Mouse (Mus musculus): ENCODE results near the gene Pde4c. TPM values are rescaled to one million over a fixed set of nuclear protein-coding genes. Genes with fewer than 3 reads are reported as not detected.

Gene Pde4c
- polyA plus RNA-seq, 1 experiment: 1.9 TPM

- no peak overlapping the region for H3K27ac ChIP-seq (ENCODE audit: insufficient read depth, low read length)
Observed at GRCm38 (mm10) chr8:70748246-70749096, 25.0 kb downstream of the Pde4c start.

DNA sequence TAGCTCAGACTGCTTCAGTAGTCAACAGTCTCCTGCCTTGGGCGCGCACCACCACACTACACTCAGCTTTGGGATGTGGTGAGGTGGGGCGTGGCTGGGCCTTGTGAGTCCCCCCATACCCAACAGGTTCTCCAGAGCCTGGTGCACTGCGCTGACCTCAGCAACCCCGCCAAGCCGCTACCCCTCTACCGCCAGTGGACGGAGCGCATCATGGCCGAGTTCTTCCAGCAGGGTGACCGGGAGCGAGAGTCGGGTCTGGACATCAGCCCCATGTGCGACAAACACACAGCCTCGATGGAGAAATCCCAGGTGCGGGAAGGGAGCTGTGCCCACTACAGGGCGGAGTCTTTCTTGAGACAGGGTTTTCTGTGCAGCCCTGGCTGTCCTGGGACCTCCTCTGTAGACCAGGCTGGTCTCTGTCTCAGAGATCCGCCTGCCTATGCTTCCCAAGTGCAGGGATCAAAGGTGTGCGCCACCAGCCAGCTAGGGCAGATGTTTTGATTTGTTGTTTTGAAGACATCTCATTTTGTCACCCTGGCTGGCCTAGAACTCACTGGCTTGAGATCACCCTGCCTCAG, 25.7 kb downstream of the Pde4c start:
- TF ChIP-seq EP300 (IDR thresholded peaks at IDR 0.05; ENCODE audit: insufficient read depth, low read depth, low read length): no peak
- no peak for TF ChIP-seq POLR2A (IDR thresholded peaks at IDR 0.05; ENCODE audit: insufficient read depth, low read length)
- TF ChIP-seq CTCF (IDR thresholded peaks at IDR 0.05; ENCODE audit: low read depth, low read length): no peak
- no peaks in the 10 kb centered on the region for H3K36me3 ChIP-seq (ENCODE audit: control insufficient read depth, insufficient read depth, low read length, poor library complexity, severe bottlenecking)
- H3K4me1 ChIP-seq (ENCODE audit: control insufficient read depth, insufficient read depth, low read length): no peaks in the 10 kb centered on the region
- no peaks in the 10 kb centered on the region for H3K27me3 ChIP-seq (ENCODE audit: control insufficient read depth, insufficient read depth, low read length, poor library complexity, severe bottlenecking)
- H3K27ac ChIP-seq (ENCODE audit: insufficient read depth, low read length): no peak overlapping the region
- H3K4me3 ChIP-seq (ENCODE audit: low read depth, low read length): peak overlapping the region; percentile 1
- H3K9ac ChIP-seq (ENCODE audit: low read depth, poor library complexity, severe bottlenecking): no peak overlapping the region
- H3K9me3 ChIP-seq (replicated peaks; ENCODE audit: control insufficient read depth, insufficient read depth, low read length, poor library complexity, severe bottlenecking): no peaks in the 10 kb centered on the region

More at GRCm38 (mm10) chr8:70748246-70749096, 25.0 kb downstream of the Pde4c start:
- Histone ChIP-seq H3K36me3 (ENCODE audit: control insufficient read depth, insufficient read depth, low read length, poor library complexity, severe bottlenecking) (no peaks in the 10 kb centered on the region), H3K4me3 (ENCODE audit: low read depth, low read length) (peak overlapping the region; percentile 1; the same call in 1 of the 2 replicates), H3K27me3 (ENCODE audit: control insufficient read depth, insufficient read depth, low read length, poor library complexity, severe bottlenecking) (no peaks in the 10 kb centered on the region), H3K9me3 (replicated peaks; ENCODE audit: control insufficient read depth, insufficient read depth, low read length, poor library complexity, severe bottlenecking) (no peaks in the 10 kb centered on the region), H3K9ac (ENCODE audit: low read depth, poor library complexity, severe bottlenecking) (no peak overlapping the region), H3K4me1 (ENCODE audit: control insufficient read depth, insufficient read depth, low read length) (no peaks in the 10 kb centered on the region)
- no peak for TF ChIP-seq EP300 (IDR thresholded peaks at IDR 0.05; ENCODE audit: insufficient read depth, low read depth, low read length)
- TF ChIP-seq POLR2A (IDR thresholded peaks at IDR 0.05; ENCODE audit: insufficient read depth, low read length): no peak
- no peak for TF ChIP-seq CTCF (IDR thresholded peaks at IDR 0.05; ENCODE audit: low read depth, low read length)

DNA sequence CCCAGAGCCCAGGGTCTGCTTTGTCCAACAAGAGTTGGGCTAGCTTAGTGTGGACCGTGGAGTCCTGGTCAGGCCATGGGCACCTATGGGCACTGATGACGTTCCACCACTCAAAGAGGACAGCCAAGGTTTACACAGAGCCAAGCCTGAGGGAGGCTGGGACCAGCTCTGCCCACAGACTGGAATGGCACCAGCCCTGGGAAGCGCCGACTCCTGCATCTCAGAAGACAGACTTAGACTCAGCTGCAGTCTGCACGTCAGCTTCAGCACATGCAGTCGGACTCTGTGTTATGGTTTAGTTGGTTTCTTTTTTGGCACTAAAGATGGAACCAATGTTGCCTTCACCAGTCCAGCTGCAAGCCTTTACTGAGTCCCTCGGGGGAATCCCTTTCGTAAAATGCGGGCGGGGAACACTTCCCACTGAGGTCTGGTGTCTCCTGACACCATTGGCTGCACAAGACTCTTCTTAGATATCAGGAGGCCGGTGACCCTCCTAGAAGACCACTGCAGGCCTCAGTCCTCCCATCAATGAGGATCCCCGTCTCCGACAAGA, 26.7 kb downstream of the Pde4c start:
- H3K27me3 ChIP-seq (ENCODE audit: control insufficient read depth, insufficient read depth, low read length, poor library complexity, severe bottlenecking): no peaks in the 10 kb centered on the region
- H3K4me3 ChIP-seq (ENCODE audit: low read depth, low read length): no peak overlapping the region

GRCm38 (mm10) chr8:70752000-70752764, 28.7 kb downstream of the Pde4c start:
- Histone ChIP-seq H3K4me1 (ENCODE audit: control insufficient read depth, insufficient read depth, low read length) (peaks cover 3% of the 10 kb centered on the region), H3K27me3 (ENCODE audit: control insufficient read depth, insufficient read depth, low read length, poor library complexity, severe bottlenecking) (no peaks in the 10 kb centered on the region), H3K36me3 (ENCODE audit: control insufficient read depth, insufficient read depth, low read length, poor library complexity, severe bottlenecking) (peaks cover 4% of the 10 kb centered on the region; the same call in 1 of the 2 replicates), H3K9me3 (replicated peaks; ENCODE audit: control insufficient read depth, insufficient read depth, low read length, poor library complexity, severe bottlenecking) (no peaks in the 10 kb centered on the region), H3K4me3 (ENCODE audit: low read depth, low read length) (no peak overlapping the region), H3K9ac (ENCODE audit: low read depth, poor library complexity, severe bottlenecking) (no peak overlapping the region), H3K27ac (ENCODE audit: insufficient read depth, low read length) (no peak overlapping the region)
- peak; percentile 9 for TF ChIP-seq CTCF (IDR thresholded peaks at IDR 0.05; ENCODE audit: low read depth, low read length)
- no peak for TF ChIP-seq EP300 (IDR thresholded peaks at IDR 0.05; ENCODE audit: insufficient read depth, low read depth, low read length)
- TF ChIP-seq POLR2A (IDR thresholded peaks at IDR 0.05; ENCODE audit: insufficient read depth, low read length): no peak

More for the DNA sequence above, 26.7 kb downstream of the Pde4c start:
- no peak for TF ChIP-seq POLR2A (IDR thresholded peaks at IDR 0.05; ENCODE audit: insufficient read depth, low read length)
- TF ChIP-seq CTCF (IDR thresholded peaks at IDR 0.05; ENCODE audit: low read depth, low read length): no peak
- TF ChIP-seq EP300 (IDR thresholded peaks at IDR 0.05; ENCODE audit: insufficient read depth, low read depth, low read length): no peak
- no peaks in the 10 kb centered on the region for H3K36me3 ChIP-seq (ENCODE audit: control insufficient read depth, insufficient read depth, low read length, poor library complexity, severe bottlenecking)
- no peak overlapping the region for H3K9ac ChIP-seq (ENCODE audit: low read depth, poor library complexity, severe bottlenecking)
- no peaks in the 10 kb centered on the region for H3K9me3 ChIP-seq (replicated peaks; ENCODE audit: control insufficient read depth, insufficient read depth, low read length, poor library complexity, severe bottlenecking)
- H3K27ac ChIP-seq (ENCODE audit: insufficient read depth, low read length): no peak overlapping the region
- no peaks in the 10 kb centered on the region for H3K4me1 ChIP-seq (ENCODE audit: control insufficient read depth, insufficient read depth, low read length)

- Histone ChIP-seq H3K4me1 (ENCODE audit: control insufficient read depth, insufficient read depth, low read length) (peaks cover 3% of the 10 kb centered on the region), H3K27ac (ENCODE audit: insufficient read depth, low read length) (peak overlapping the region; percentile 3; the same call in 1 of the 2 replicates), H3K9me3 (replicated peaks; ENCODE audit: control insufficient read depth, insufficient read depth, low read length, poor library complexity, severe bottlenecking) (no peaks in the 10 kb centered on the region), H3K36me3 (ENCODE audit: control insufficient read depth, insufficient read depth, low read length, poor library complexity, severe bottlenecking) (peaks cover 4% of the 10 kb centered on the region; the same call in 1 of the 2 replicates), H3K9ac (ENCODE audit: low read depth, poor library complexity, severe bottlenecking) (peak overlapping the region; percentile 50), H3K4me3 (ENCODE audit: low read depth, low read length) (peak overlapping the region; percentile 41), H3K27me3 (ENCODE audit: control insufficient read depth, insufficient read depth, low read length, poor library complexity, severe bottlenecking) (no peaks in the 10 kb centered on the region)
- TF ChIP-seq POLR2A (IDR thresholded peaks at IDR 0.05; ENCODE audit: insufficient read depth, low read length) (no peak), EP300 (IDR thresholded peaks at IDR 0.05; ENCODE audit: insufficient read depth, low read depth, low read length) (no peak), CTCF (IDR thresholded peaks at IDR 0.05; ENCODE audit: low read depth, low read length) (no peak)
Observed at GRCm38 (mm10) chr8:70753151-70753550, 29.6 kb downstream of the Pde4c start.

Measured in ES-Bruce4 (cell line).